Mouse (Mus musculus) forebrain, embryonic 15.5 days (tissue): Measurements from ENCODE around the gene G430095P16Rik. TPM values are rescaled to one million over a fixed set of nuclear protein-coding genes. Genes with fewer than 3 reads are reported as not detected.

ENCODE experiments used
- ATAC-seq: fragments of 200-750 bp; cut with Nextera tagmentation; replicated peaks from 2 replicates; pipeline ENCODE4 v1.8.0; 2017; ENCODE audit warnings: mild to moderate bottlenecking, moderate TSS enrichment, moderate library complexity
- H3K27ac ChIP-seq: fragments of 300-500 bp; sonication (generic); replicated peaks from 2 replicates; pipeline ENCODE4 v1.5.1; 2015; ENCODE audit warnings: mild to moderate bottlenecking, inconsistent platforms
- H3K27me3 ChIP-seq: fragments of 300-500 bp; sonication (generic); 2 replicates; pipeline ENCODE4 v1.6.1; 2015; ENCODE audit warnings: inconsistent platforms
- H3K36me3 ChIP-seq: fragments of 300-500 bp; sonication (generic); 2 replicates; pipeline ENCODE4 v1.6.1; 2015; ENCODE audit warnings: mild to moderate bottlenecking, inconsistent platforms
- H3K4me1 ChIP-seq: fragments of 300-500 bp; sonication (generic); 2 replicates; pipeline ENCODE4 v1.6.1; 2015; ENCODE audit warnings: inconsistent platforms
- H3K4me2 ChIP-seq: fragments of 300-500 bp; sonication (generic); replicated peaks from 2 replicates; pipeline ENCODE4 v1.6.1; 2015; ENCODE audit warnings: mild to moderate bottlenecking, inconsistent platforms
- H3K4me3 ChIP-seq: fragments of 300-500 bp; sonication (generic); 2 replicates; pipeline ENCODE4 v1.5.1; 2015; ENCODE audit warnings: mild to moderate bottlenecking, inconsistent platforms
- H3K9ac ChIP-seq: fragments of 300-500 bp; sonication (generic); replicated peaks from 2 replicates; pipeline ENCODE4 v1.6.1; 2015; ENCODE audit warnings: mild to moderate bottlenecking, inconsistent platforms
- H3K9me3 ChIP-seq: fragments of 300-500 bp; sonication (generic); 2 replicates; pipeline ENCODE4 v1.6.1; 2016; ENCODE audit warnings: inconsistent platforms
- WGBS: fragments of 180-500 bp; shearing (Covaris S2); methylation state at CpG from one replicate; pipeline ENCODE4 v1.1.7; 2015; ENCODE audit warnings: mixed read lengths; 5-methylcytosine and 5-hydroxymethylcytosine counted together
- polyA plus RNA-seq: library from polyadenylated mRNA; unstranded; fragments of >200 nt; fragmentation: Nextera tagmentation; extraction: Ambion mirVana; gene quantifications from 2 replicates; pipeline ENCODE4 v1.2.1, GENCODE M21; 2015

G430095P16Rik gene
- polyA plus RNA-seq, 1 experiment from 2014 or later: 2.7 TPM

DNA sequence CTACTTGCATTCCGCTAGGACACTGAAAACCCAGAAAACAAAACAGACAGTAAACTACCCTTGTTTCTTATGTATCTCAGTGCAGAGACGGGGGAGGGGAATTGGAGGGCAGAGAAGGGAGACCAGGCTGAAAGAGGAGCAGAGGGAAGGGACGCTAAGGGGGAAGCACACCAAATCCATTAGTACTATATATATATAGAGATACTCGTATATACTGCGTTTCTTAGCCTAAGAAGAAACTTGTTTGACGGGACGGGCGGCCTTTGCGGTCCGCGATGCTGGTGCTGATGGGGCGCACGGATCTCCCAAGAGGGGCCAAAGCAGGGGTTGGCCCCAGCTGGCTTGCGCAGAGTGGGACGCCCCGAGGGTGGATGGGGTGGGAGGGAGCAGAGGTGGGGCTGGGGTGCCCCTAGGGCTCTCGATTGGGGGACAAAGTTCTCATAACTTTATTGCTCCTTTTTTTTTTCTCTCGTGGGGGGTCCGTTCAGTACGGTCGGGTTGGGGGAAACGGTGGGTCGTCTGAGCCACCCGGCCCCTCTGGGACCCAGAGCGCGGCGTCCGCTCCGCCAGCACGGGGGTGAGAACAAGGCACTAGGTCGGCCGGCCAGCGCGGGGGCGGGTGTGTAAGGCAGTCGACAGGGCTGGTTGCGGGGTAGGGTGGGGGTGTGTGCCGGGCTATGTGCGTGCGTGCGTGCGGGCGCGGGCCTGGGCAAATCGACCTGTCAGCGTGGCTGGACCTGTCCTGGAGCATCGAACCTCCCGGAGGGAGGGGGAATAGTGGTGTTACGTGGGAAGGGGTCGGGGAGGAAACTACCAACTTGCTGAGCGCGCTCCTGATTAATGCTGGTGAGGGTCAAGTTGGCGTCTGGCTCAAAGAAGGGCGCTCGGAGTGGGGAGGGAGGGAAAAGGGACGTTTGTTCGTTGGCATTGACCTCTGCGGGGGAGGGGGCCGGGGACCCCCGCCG is 17.7 kb upstream of the G430095P16Rik start:
- ATAC-seq: no peak
- peak overlapping the region; percentile 54 for H3K9ac ChIP-seq
- no peaks in the 10 kb centered on the region for H3K36me3 ChIP-seq
- no peaks in the 10 kb centered on the region for H3K9me3 ChIP-seq
- WGBS: 1% methylated on average over 51 of the region's 61 CpGs
- H3K4me3 ChIP-seq: peak overlapping the region; percentile 28
- H3K4me2 ChIP-seq: peak overlapping the region; percentile 49
- peaks cover 20% of the 10 kb centered on the region for H3K27me3 ChIP-seq
- peak overlapping the region; percentile 94 for H3K27ac ChIP-seq
- H3K4me1 ChIP-seq: peaks cover 63% of the 10 kb centered on the region

DNA sequence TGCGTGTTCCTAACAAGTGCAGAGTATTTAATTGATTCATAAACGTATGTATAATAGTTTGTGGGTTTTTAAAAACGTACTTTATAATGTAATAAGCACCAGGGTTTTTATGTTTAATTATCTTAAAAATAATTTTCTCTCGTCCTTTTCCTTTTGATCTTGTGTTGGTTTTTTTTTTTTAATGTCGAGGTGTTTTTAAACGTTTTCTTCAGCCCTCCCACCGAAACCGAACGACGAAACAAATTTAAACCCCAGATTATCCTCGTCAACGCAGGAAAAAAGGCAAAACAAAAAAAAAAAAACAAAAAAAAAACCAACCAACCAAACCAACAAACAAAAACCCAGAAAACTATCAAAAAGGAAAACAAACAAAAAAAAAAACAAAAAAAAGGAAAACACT is 16.8 kb upstream of the G430095P16Rik start:
- Histone ChIP-seq H3K36me3 (no peaks in the 10 kb centered on the region), H3K4me2 (peak overlapping the region; percentile 49), H3K4me3 (peak overlapping the region; percentile 29), H3K9ac (peak overlapping the region; percentile 54), H3K9me3 (no peaks in the 10 kb centered on the region), H3K27me3 (peaks cover 20% of the 10 kb centered on the region), H3K27ac (peak overlapping the region; percentile 94), H3K4me1 (peaks cover 69% of the 10 kb centered on the region)
- WGBS: 3% methylated on average over 12 of the region's 12 CpGs
- ATAC-seq: no peak

DNA sequence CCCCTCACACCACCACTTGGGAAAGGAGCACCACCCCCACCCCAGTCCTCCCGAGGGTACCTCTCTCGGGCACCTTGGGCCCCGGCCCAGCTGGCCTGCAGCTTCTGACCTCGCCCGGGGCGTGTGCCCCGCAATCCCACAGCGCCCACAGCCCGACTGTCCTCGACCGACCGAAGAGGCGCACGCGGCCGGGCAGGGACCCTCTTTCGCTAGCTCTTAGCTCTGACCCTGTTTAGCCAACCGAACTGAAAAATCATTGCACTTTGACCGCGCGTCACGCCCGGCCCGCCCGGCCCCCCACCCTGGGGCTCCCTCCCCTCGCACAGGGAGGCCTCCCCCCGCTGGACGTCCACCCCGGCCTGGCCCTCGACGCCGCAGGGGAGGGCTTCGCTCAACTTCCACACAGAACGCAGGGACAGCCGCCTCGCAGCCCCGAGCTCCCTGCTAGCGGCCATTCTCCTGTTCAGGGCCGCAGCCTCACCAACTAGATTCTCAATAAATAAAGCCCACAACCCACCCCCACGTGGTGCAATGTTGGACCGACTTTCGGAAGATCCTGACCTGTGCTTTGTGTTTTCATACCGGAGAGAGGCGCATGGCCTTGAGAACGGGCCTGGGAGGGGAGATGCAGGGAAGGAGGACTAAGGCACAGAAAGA is 16.1 kb upstream of the G430095P16Rik start:
- H3K27ac ChIP-seq: peak overlapping the region; percentile 94
- H3K4me2 ChIP-seq: peak overlapping the region; percentile 38
- H3K4me3 ChIP-seq: peak overlapping the region; percentile 29
- peaks cover 20% of the 10 kb centered on the region for H3K27me3 ChIP-seq
- peak overlapping the region; percentile 48 for H3K9ac ChIP-seq
- 7% methylated on average over 45 of the region's 45 CpGs for WGBS
- peaks cover 73% of the 10 kb centered on the region for H3K4me1 ChIP-seq
- ATAC-seq: no peak
- no peaks in the 10 kb centered on the region for H3K9me3 ChIP-seq
- no peaks in the 10 kb centered on the region for H3K36me3 ChIP-seq

DNA sequence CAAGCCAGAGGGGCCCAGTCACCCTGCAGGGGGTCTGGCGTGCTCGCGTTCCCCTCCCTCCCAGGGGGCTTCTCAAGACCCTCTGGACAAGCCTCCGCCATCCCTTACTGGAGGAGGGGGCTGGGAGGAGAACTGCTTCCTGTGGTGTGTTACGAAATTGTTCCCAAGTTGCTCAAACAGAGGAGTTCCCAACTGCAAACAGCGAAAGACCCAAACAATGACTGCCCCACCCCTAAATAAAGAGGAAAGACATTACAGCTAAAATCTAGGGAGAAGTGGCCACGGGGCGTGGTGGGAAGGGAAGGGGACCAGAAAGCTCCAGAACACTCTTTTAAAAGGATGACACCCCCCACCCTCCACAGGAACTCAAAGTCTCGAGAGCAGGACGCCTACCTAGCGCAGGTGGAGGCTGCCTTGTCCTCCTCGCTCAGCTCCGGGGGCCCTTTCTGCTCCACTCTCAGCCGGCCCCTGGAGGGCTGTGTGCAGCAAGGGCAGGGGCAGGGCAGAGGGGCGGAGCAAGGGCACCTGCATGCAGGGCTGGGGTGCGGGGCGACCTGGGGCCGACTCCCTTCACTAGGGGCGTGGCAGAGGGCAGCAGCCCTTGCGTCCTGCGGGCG is 15.4 kb upstream of the G430095P16Rik start:
- H3K4me3 ChIP-seq: peak overlapping the region; percentile 29
- 12% methylated on average over 22 of the region's 22 CpGs for WGBS
- peak overlapping the region; percentile 48 for H3K9ac ChIP-seq
- H3K36me3 ChIP-seq: no peaks in the 10 kb centered on the region
- peak overlapping the region; percentile 38 for H3K4me2 ChIP-seq
- H3K4me1 ChIP-seq: peaks cover 76% of the 10 kb centered on the region
- H3K27me3 ChIP-seq: peaks cover 18% of the 10 kb centered on the region
- H3K27ac ChIP-seq: peak overlapping the region; percentile 94
- no peak for ATAC-seq
- no peaks in the 10 kb centered on the region for H3K9me3 ChIP-seq

DNA sequence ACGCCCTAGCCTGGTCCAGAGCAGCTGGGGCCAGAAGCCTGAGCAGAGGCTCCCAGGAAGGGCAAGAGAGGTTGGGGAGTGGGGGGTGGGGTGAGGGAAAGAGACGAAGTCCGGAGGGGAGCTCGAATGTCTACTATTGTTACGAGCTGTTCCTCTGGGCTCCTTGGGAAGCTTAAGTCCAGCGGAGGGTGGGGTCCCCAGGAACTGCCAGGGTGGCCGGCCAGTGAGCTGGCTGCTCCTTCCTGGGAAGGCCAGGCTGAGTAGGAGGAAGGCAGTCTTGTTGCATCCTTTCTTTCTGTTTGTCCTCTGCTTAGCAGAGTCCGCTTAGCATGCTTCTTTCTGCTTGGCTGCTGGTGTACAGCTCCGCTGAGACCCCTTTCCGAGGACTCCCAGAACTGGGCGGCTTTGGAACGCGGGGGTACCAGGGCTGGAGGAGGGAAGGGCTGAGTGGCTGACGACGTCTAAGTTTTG is 14.7 kb upstream of the G430095P16Rik start:
- no peaks in the 10 kb centered on the region for H3K36me3 ChIP-seq
- 7% methylated on average over 15 of the region's 15 CpGs for WGBS
- peaks cover 81% of the 10 kb centered on the region for H3K4me1 ChIP-seq
- no peak for ATAC-seq
- H3K9ac ChIP-seq: peak overlapping the region; percentile 48
- peak overlapping the region; percentile 29 for H3K4me3 ChIP-seq
- H3K9me3 ChIP-seq: no peaks in the 10 kb centered on the region
- H3K4me2 ChIP-seq: peak overlapping the region; percentile 38
- H3K27me3 ChIP-seq: peaks cover 11% of the 10 kb centered on the region
- H3K27ac ChIP-seq: peak overlapping the region; percentile 94

DNA sequence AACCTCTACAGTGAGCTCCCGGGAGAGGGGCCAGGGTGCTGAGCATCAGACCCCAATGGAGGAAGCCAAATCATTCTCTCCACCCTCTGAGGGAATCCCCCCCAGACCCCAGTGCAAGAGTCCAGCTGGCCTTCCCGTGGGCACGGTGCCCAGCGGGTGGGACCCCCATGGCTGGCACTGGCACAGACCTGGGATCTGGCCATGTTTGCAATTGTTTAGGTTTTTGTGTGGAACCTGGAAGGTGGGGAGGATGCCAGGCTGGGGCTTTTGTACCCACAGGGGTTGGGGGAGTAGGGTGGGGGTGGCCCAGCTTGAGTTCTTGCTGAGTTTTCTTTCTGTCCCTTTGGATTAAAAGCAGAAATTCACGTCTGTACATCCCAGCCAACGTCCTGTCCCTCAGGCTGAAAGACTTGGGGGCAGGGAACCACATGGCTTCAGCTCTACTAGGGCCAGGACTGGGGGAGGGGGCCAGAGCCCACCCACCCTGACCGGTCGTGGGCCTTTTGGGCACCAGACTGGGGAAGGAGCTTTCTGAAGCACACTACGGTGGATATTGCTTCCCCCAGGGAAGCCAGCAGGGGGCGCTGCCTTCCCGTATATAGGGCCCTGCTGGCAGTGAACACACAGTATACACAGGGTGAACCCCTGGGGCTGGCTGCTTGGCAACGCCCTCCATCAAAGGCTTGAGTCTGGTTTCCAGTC is 13.9 kb upstream of the G430095P16Rik start:
- peak overlapping the region; percentile 94 for H3K27ac ChIP-seq
- peaks cover 89% of the 10 kb centered on the region for H3K4me1 ChIP-seq
- 5% methylated on average over 12 of the region's 12 CpGs for WGBS
- H3K4me3 ChIP-seq: 0 out of 2 replicates have a peak overlapping the region, but pooled peaks have one; percentile 1
- peak; percentile 78 for ATAC-seq
- peaks cover 5% of the 10 kb centered on the region; the same call in 1 of the 2 replicates for H3K27me3 ChIP-seq
- peak overlapping the region; percentile 33 for H3K9ac ChIP-seq
- H3K36me3 ChIP-seq: no peaks in the 10 kb centered on the region
- 0 out of 2 replicates have a peak overlapping the region, but pooled peaks have one; percentile 16 for H3K4me2 ChIP-seq
- no peaks in the 10 kb centered on the region for H3K9me3 ChIP-seq

DNA sequence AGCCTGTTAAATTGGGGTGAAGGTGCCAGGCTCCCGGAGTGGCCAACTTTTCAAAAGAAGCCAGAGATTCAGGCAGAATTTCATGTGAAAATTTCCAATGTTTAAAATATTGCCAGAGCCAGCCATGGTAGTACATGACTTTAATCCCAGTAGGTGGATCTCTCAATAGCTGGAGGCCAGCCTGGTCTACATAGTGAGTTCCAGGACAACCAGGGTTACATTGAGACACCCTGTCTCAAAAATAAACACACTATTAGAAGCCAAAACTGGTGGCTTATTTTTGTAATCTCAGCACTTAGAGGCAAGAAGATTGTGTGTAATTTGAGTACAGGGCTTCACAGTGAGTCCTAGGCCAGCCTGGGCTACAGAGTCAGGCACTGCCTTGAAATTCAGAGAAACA is 12.9 kb upstream of the G430095P16Rik start:
- H3K27ac ChIP-seq: peak overlapping the region; percentile 94
- H3K9ac ChIP-seq: no peak overlapping the region; the same call in 1 of the 2 replicates
- H3K9me3 ChIP-seq: no peaks in the 10 kb centered on the region
- no peak overlapping the region for H3K4me2 ChIP-seq
- H3K4me1 ChIP-seq: peaks cover 89% of the 10 kb centered on the region
- no peak overlapping the region for H3K4me3 ChIP-seq
- ATAC-seq: no peak
- WGBS: 82% methylated on average over 1 of the region's 1 CpGs
- H3K36me3 ChIP-seq: no peaks in the 10 kb centered on the region
- peaks cover 5% of the 10 kb centered on the region; the same call in 1 of the 2 replicates for H3K27me3 ChIP-seq

DNA sequence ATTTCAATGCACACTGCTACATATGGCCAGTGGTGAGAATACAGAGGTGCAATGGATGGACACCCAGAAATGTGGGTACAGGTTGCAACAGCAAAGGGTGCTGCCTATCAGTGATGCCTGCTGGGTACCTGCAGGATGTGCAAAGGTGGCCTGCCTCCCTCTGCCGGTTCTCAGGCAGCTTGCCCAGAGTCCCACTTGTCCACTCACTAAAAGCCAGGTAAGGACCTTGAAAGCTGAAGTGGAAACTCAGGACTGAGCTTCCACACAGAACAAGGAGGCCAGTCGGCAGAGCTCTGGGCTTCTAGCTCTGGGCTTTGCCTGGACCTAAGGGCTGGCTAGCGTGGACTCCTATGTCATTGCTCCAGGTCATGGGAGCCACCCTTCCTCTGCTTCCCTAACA is 11.5 kb upstream of the G430095P16Rik start:
- 27% methylated on average over 3 of the region's 3 CpGs for WGBS

DNA sequence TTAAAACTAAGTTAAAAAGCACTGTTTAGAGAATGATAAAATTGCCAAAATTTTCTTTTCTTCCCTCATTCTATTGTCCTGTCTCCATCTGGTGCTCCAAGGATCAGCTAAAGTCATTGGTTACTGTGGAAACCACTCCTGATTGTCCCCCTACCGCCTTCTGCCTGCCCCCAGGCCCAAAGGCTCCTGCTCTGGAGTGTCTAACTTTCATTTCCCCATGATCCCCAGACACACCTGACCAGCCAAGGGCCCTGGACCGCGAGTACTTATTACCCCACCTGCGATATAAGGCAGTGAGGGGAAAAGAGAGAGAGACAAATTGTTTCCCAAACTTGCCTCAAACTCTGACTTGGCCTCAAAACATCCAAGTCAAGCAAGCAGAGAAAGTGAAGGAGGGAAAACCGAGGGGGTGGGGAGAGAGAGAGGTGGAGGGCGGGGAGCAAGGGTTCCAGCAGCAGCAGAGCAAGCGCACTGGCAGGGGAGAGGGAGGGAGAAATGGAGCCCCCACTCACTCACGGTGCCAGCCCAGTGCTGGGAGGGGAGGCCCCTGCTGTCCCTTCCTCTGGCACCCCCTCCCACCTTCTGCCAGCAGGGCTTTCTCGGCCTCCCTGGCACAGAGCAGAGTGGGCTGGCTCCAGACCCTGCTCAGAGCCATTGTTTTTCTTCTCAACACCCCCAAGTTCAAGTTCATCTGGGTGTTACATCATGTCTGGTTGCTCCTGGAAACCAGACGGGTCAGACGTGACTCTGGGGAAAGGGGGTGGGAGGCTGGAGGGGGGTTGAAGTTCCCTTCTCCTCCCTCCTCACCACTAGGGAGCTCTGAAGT is 10.7 kb upstream of the G430095P16Rik start:
- H3K9me3 ChIP-seq: no peaks in the 10 kb centered on the region
- H3K27me3 ChIP-seq: peaks cover 5% of the 10 kb centered on the region; the same call in 1 of the 2 replicates
- H3K27ac ChIP-seq: peak overlapping the region; percentile 94
- WGBS: 7% methylated on average over 9 of the region's 11 CpGs
- peaks cover 90% of the 10 kb centered on the region for H3K4me1 ChIP-seq
- no peaks in the 10 kb centered on the region for H3K36me3 ChIP-seq
- H3K4me2 ChIP-seq: no peak overlapping the region
- H3K9ac ChIP-seq: peak overlapping the region; percentile 31
- peak; percentile 81 for ATAC-seq
- H3K4me3 ChIP-seq: no peak overlapping the region

More for the DNA sequence above, 11.5 kb upstream of the G430095P16Rik start:
- Histone ChIP-seq H3K36me3 (no peaks in the 10 kb centered on the region), H3K9me3 (no peaks in the 10 kb centered on the region), H3K9ac (peak overlapping the region; percentile 31), H3K4me3 (no peak overlapping the region), H3K4me1 (peaks cover 91% of the 10 kb centered on the region), H3K27ac (peak overlapping the region; percentile 94), H3K4me2 (no peak overlapping the region; the same call in 1 of the 2 replicates), H3K27me3 (peaks cover 5% of the 10 kb centered on the region; the same call in 1 of the 2 replicates)
- no peak for ATAC-seq

DNA sequence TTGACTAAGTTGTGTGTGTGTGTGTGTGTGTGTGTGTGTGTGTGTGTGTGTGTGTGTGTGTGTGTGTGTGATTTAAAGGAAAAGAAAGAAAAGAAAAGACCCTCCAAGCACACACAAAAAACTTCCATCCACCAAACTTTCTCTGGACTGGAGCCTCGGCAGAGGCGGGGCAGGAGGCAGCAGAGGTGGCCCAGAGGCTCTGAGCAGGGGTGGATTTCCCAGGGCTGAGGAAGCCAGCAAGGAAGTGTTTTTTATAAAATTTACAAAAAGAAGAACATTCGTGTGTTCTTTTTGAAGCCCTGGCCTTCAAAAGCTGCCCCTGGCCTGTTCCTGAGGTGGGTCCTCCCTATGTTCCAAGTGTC is 10.1 kb upstream of the G430095P16Rik start:
- H3K4me2 ChIP-seq: no peak overlapping the region
- H3K27ac ChIP-seq: peak overlapping the region; percentile 94
- no peaks in the 10 kb centered on the region for H3K36me3 ChIP-seq
- H3K9ac ChIP-seq: peak overlapping the region; percentile 25; the same call in 1 of the 2 replicates
- H3K4me3 ChIP-seq: no peak overlapping the region
- WGBS: 0% methylated on average over 3 of the region's 3 CpGs
- peaks cover 86% of the 10 kb centered on the region for H3K4me1 ChIP-seq
- peaks cover under 1% of the 10 kb centered on the region; the same call in 1 of the 2 replicates for H3K27me3 ChIP-seq
- H3K9me3 ChIP-seq: no peaks in the 10 kb centered on the region
- ATAC-seq: no peak
